Mouse (Mus musculus): ENCODE results near the gene Gm47995.
"Not testable (repeated sequence)": the region's sequence is repeated elsewhere in the genome, so short reads cannot be mapped to it uniquely, and the experiment has no call there.

Gene Gm47995

DNA sequence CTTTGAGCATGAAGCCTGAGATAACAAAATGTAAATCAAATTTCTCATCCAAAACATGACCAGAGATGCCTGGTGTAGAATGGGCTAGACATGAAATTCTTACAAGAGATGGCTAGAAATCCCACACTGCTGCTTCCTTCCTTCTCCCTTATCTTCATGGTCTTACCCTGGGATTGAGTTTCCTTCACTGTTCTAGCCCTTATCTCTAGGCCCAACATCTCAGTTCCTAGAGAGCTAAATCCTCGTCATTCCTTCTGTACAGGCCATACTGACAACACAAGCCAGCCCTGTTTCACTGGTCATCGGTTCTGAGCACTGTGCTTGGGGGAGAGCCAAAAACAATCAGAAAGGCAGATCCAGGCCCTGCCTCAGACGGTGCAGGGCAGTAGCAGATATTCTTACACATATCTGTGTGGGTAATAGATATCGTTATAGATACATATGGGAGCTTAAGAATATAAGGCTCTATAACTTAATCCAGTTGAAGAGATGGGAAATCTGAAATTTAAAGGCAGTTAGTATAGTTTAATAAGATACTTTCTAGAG, 11.3 kb upstream of the Gm47995 start:
- not testable (repeated sequence) for DNase-seq

DNA sequence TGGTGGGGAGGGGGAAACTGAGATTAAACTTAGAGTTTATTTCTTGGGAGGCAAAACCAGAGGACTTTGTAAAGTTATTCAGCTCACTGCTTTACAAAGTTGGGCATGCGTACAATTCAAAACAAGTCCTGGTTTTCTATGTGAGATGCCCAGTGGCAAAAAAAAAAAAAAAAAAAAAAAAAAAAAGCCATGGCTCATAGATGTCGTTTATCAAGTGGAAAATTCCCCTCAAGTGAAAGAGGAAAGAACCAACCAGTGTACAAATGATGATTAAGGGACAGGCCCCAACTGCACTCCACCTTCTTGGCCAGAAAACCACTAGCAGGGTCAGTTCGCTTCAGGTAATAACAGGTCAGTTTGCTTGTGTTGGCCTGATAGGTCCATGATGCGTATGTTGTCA, 9.8 kb upstream of the Gm47995 start:
- DNase-seq: no peak

DNA sequence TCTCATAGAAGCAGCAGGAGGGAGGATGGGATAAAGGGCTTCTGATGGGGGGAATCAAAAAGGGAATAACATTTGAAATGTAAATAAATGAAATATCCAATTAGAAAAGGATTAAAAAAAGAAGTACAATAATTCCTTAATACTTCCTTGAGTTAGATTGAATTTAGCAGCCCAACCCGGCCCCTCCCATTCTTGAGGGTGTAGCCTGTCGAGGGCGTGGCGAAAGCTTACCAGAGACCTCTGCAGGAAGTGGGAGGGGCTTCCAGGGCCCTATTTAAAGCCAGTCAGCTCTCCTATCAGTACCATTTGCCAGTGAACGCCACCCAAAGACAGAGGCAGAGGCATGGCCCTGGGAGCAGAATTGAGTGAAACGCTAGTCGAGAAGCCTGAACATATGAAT, 6.2 kb upstream of the Gm47995 start, which contains the start of gene Gm8947:
Gene Gm8947 (plus strand): TSS at position 302 of the 400 bp plus-strand sequence.
- not testable (repeated sequence) for DNase-seq

DNA sequence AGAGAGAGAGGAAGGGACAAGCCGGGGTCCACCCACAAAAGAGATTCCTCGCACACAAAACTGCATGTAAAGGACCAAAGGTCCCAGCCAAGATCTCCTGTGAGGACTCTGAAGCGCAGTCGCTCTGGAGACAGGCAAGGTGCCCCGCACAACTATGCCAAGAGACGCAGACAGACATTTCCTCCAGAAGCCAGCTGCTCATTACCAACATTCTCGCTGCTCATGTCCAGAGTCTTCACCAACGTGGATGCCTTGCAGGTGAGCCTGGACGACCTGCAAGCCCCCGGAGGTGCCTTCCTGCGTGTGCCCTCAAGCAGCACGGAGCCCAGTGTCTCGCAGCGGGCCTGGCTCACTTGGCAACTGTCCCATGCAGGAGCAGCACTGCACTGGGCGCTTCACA, 5.5 kb upstream of the Gm47995 start:
- DNase-seq: not testable (repeated sequence)

- not testable (repeated sequence) for DNase-seq
Observed at GRCm38 (mm10) chr1:151195986-151196385, 2.3 kb upstream of the Gm47995 start.

- DNase-seq: not testable (repeated sequence)
Observed at GRCm38 (mm10) chr1:151196690-151197089, 1.6 kb upstream of the Gm47995 start.

DNA sequence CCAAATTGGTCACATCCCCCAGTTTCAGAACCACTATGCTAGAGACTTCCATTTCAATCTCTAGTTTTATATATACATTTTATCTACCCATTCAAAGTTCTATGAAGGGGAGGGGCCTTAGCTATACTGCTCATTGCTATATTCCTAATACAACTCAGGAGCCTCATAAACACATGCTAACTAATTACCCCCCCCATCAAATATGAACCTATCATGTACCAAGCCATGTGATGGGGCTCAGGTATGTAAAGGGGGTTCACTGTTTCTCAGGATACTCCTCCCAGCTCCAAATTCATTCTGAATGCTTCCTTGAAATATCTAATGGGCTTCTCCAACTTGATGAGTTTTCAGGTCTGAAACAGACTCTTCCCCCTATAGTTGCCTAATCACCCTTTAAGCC, 2.4 kb downstream of the Gm47995 start:
- not testable (repeated sequence) for DNase-seq

DNA sequence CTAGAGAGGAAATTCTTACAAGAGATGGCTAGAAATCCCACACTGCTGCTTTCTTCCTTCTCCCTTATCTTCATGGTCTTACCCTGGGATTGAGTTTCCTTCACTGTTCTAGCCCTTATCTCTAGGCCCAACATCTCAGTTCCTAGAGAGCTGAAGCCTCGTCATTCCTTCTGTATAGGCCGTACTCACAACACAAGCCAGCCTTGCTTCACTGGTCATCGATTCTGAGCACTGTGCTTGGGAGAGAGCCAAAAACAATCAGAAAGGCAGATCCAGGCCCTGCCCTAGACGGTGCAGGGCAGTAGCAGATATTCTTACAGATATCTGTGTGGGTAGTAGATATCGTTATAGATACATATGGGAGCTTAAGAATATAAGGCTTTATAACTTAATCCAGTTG, 4.5 kb downstream of the Gm47995 start:
- DNase-seq: not testable (repeated sequence)

DNA sequence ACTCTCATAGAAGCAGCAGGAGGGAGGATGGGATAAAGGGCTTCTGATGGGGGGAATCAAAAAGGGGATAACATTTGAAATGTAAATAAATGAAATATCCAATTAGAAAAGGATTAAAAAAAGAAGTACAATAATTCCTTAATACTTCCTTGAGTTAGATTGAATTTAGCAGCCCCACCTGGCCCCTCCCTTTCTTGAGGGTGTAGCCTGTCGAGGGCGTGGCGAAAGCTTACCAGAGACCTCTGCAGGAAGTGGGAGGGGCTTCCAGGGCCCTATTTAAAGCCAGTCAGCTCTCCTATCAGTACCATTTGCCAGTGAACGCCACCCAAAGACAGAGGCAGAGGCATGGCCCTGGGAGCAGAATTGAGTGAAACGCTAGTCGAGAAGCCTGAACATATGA, 5.6 kb downstream of the Gm47995 start, which contains the start of gene 3110040M04Rik:
Gene 3110040M04Rik (plus strand): TSS at position 304 of the 400 bp plus-strand sequence.
- not testable (repeated sequence) for DNase-seq

- DNase-seq: not testable (repeated sequence)
Observed at GRCm38 (mm10) chr1:151208493-151208892, 10.2 kb downstream of the Gm47995 start.

DNA sequence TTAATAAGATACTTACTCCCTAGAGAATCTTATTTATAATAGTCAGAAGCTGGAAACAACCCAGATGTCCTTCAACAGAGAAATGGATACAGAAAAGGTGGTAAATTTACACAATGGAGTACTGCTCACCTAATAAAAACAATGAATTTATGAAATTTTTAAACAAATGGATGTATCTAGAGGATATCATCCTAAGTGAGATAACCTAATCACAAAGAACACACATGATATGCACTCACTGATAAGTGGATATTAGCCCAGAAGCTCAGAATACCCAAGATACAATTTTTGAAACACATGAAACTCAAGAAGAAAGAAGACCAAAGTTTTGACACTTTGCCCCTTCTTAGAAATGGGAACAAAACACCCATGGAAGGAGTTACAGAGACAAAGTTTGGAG, 10.7 kb downstream of the Gm47995 start:
- DNase-seq: not testable (repeated sequence)

- DNase-seq: not testable (repeated sequence)
Observed at GRCm38 (mm10) chr1:151209824-151210355, 11.6 kb downstream of the Gm47995 start, which contains the start of gene Gm47996. Gm47996 (plus strand) TSS chr1:151210131.

GRCm38 (mm10) chr1:151211666-151212065, 13.4 kb downstream of the Gm47995 start:
- DNase-seq: not testable (repeated sequence)

DNA sequence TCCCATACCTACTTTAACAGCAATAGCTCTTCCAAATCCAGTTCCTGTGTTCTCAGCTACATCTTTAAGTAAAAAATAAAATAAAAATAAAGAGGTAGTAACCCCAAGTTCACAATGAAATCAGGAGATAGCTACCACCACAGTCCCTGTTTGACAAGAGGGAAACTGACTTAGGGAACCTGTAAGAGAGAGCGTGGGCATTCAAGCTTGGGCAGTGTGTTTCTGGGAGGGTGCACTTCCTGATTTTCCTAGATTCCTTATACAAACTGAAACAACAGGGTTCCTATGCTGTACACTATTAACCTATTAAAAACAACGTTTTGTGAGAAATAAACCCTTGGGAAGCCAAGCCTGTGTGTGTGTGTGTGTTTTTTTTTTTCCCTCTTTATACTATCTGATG, 16.6 kb downstream of the Gm47995 start:
- DNase-seq: no peak

- no peak for DNase-seq
Observed at GRCm38 (mm10) chr1:151215985-151216384, 17.7 kb downstream of the Gm47995 start.

- no peak for DNase-seq
Observed at GRCm38 (mm10) chr1:151216417-151216816, 18.2 kb downstream of the Gm47995 start.

GRCm38 (mm10) chr1:151219045-151219444, 20.8 kb downstream of the Gm47995 start:
- no peak for DNase-seq

GRCm38 (mm10) chr1:151220098-151220497, 21.9 kb downstream of the Gm47995 start:
- no peak for DNase-seq

DNA sequence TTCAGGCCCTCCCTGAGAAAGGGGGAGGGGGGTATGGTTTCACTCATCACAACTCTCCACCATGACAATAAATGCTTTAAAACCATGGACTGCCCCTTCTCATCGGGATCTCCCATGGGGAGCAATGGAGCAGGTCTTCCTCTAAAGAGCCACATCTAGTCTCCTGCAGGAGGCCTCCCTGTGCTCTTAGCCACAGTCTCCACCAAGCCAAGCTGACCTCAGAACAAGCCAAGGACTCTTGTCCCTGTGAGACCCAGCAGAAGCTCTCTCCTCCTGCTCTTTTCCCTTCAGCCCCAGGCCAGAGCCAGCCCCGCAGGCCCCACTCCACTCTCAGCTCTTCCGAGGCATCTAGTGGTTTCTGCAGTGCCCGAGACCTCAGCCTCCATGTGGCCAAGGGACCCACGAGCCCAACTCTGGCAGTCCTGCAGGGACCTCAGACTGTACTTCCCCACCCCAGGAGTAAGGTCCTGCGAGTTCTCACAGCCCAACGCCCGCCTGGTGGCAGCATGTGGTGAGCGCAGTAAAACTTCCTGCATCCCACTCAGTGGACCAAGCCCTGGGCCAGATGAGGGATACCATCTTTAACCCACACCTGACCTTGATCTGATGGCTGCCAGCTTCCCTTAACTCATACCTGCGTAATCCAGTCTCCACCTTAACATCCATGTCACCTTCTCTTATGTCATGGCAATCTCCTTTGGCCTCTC, 24.5 kb downstream of the Gm47995 start:
- DNase-seq: no peak

GRCm38 (mm10) chr1:151223377-151223776, 25.1 kb downstream of the Gm47995 start:
- DNase-seq: no peak

- no peak for DNase-seq
Observed at GRCm38 (mm10) chr1:151224536-151224935, 26.3 kb downstream of the Gm47995 start.

GRCm38 (mm10) chr1:151227506-151227905, 29.3 kb downstream of the Gm47995 start:
- no peak for DNase-seq

- no peak for DNase-seq
Observed at GRCm38 (mm10) chr1:151228320-151228989, 30.2 kb downstream of the Gm47995 start.

Measured in retina, postnatal 1 day (tissue).